Mouse (Mus musculus) hematopoietic multipotent progenitor cell, adult 10-12 weeks (in vitro differentiated cells): ENCODE data around the gene Gm3642. TPM values are rescaled to one million over a fixed set of nuclear protein-coding genes. Genes with fewer than 3 reads are reported as not detected.

Experiments
- polyA plus RNA-seq: library from polyadenylated mRNA; stranded (reverse); fragments of >175 nt; gene quantifications from 2 replicates; pipeline ENCODE4 v1.2.3, GENCODE M21; 2012; ENCODE audit warnings: low replicate concordance

The Gm3642 gene
- polyA plus RNA-seq, result not detected in 2 replicates

DNA sequence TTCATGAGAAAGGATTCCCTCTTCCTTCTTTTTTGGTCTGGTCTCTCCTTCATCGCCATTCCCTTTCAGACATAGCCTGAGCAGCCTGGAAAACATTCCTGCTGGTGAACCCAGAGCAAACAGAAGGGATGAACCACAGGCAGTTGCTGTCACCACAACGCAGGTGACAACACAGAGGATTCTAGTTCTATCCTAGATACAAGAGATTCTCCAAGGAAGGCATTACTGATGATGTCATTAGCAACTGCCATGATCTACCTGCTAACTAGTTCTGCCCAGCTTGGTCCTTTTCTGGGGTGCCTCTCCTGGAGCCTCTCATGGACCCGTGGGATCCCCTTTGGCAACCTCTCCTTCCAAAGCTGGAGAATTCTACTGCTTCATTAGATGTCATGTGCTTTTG lies at the start of gene Gm3642:
Gene Gm3642, minus strand, starts transcription at position 101 of the 400 bp plus-strand sequence.

DNA sequence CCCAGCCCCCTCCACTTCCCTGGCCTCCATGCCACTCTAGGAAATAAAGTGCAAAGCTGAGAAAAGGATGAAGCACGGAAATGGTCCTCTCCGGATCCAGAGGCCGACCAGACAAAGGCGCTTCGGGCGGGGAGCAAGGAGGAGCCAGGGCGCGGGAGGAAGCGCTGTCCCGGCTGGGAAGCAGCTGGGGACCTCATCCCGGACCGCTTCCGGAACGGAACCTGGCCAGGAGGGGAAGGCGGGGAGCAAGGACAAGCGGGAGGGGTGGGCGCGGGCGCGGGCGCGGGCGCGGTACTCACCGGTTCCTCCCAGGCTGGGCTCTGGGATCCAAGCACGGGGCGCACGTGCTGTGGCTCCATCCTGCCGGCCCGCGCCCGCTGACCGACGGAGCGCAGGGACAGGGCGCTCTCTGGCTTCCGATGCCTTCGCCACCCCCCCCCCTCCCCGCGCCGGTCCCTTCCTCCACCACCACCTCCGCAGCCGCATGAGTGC lies 49.5 kb upstream of the Gm3642 start, which contains the start of gene Gm3667:
Gene Gm3667, minus strand, starts transcription at position 442 of the 492 bp plus-strand sequence.

Other genes starting within 250 kb of the Gm3642 start
- gene Gm3629, start 249.7 kb downstream of the Gm3642 start, polyA plus RNA-seq, result not detected in 2 replicates
- not detected in 2 replicates for gene Gm3460, start 217.9 kb downstream of the Gm3642 start, polyA plus RNA-seq
- gene Gm10251, start 156.1 kb downstream of the Gm3642 start, polyA plus RNA-seq, result not detected in 2 replicates
- 0.07 TPM in 1 of 2 replicates, not detected in the other for gene Gm8050, start 120.1 kb downstream of the Gm3642 start, polyA plus RNA-seq
- gene Gm3636, start 98.0 kb downstream of the Gm3642 start, polyA plus RNA-seq, result 0.26 TPM in 1 of 2 replicates, not detected in the other
- not detected in 2 replicates for gene Gm8362, start 65.9 kb downstream of the Gm3642 start, polyA plus RNA-seq
- not detected in 2 replicates for gene Gm3667, start 49.7 kb upstream of the Gm3642 start, polyA plus RNA-seq
- not detected in 2 replicates for gene Gm6356, start 133.5 kb upstream of the Gm3642 start, polyA plus RNA-seq
- gene Gm10406, start 187.1 kb upstream of the Gm3642 start, polyA plus RNA-seq, result not detected in 2 replicates
- not detected in 2 replicates for gene Gm3685, start 204.7 kb upstream of the Gm3642 start, polyA plus RNA-seq